Mouse (Mus musculus): ENCODE measurements around the gene Clec12a. TPM values are rescaled to one million over a fixed set of nuclear protein-coding genes. Genes with fewer than 3 reads are reported as not detected.

Clec12a gene
- polyA plus RNA-seq, 1 experiment from 2014 or later = 0.38 TPM

Other genes starting within 250 kb of the Clec12a start
- not detected in 2 replicates for gene Clec2e, start 241.8 kb upstream of the Clec12a start, polyA plus RNA-seq (2016; fragmentation: Nextera tagmentation; extraction: Ambion mirVana)
- gene Clec2d, start 162.1 kb upstream of the Clec12a start, polyA plus RNA-seq (2016; fragmentation: Nextera tagmentation; extraction: Ambion mirVana) = not detected in 2 replicates
- gene Cd69, start 67.3 kb upstream of the Clec12a start, polyA plus RNA-seq (2016; fragmentation: Nextera tagmentation; extraction: Ambion mirVana) = 0.09 and 0.11 TPM in 2 replicates
- not detected in 2 replicates for gene 4922502D21Rik, start 10.9 kb upstream of the Clec12a start, polyA plus RNA-seq (2016; fragmentation: Nextera tagmentation; extraction: Ambion mirVana)
- not detected in 2 replicates for gene Clec12b, start 43.2 kb downstream of the Clec12a start, polyA plus RNA-seq (2016; fragmentation: Nextera tagmentation; extraction: Ambion mirVana)
- 16.4 and 19.8 TPM in 2 replicates for gene Clec1b, start 54.6 kb downstream of the Clec12a start, polyA plus RNA-seq (2016; fragmentation: Nextera tagmentation; extraction: Ambion mirVana)
- 0.36 TPM in 2 replicates for gene Clec9a, start 66.2 kb downstream of the Clec12a start, polyA plus RNA-seq (2016; fragmentation: Nextera tagmentation; extraction: Ambion mirVana)
- gene Clec1a, start 109.3 kb downstream of the Clec12a start, polyA plus RNA-seq (2016; fragmentation: Nextera tagmentation; extraction: Ambion mirVana) = 0.36 and 0.66 TPM in 2 replicates
- gene Olr1, start 164.5 kb downstream of the Clec12a start, polyA plus RNA-seq (2016; fragmentation: Nextera tagmentation; extraction: Ambion mirVana) = 0.06 TPM in 1 of 2 replicates, not detected in the other
- not detected in 2 replicates for gene Tmem52b, start 169.9 kb downstream of the Clec12a start, polyA plus RNA-seq (2016; fragmentation: Nextera tagmentation; extraction: Ambion mirVana)
- 40.4 and 43.5 TPM in 2 replicates for gene Gabarapl1, start 190.5 kb downstream of the Clec12a start, polyA plus RNA-seq (2016; fragmentation: Nextera tagmentation; extraction: Ambion mirVana)
- gene Klre1, start 235.2 kb downstream of the Clec12a start, polyA plus RNA-seq (2016; fragmentation: Nextera tagmentation; extraction: Ambion mirVana) = not detected in 2 replicates
- not detected in 2 replicates for gene Klrd1, start 249.1 kb downstream of the Clec12a start, polyA plus RNA-seq (2016; fragmentation: Nextera tagmentation; extraction: Ambion mirVana)

All from forebrain, embryonic 10.5 days (tissue).